Comparison of ENCODE assay signal across 25 mouse cellular contexts in the genomic region with DNA sequence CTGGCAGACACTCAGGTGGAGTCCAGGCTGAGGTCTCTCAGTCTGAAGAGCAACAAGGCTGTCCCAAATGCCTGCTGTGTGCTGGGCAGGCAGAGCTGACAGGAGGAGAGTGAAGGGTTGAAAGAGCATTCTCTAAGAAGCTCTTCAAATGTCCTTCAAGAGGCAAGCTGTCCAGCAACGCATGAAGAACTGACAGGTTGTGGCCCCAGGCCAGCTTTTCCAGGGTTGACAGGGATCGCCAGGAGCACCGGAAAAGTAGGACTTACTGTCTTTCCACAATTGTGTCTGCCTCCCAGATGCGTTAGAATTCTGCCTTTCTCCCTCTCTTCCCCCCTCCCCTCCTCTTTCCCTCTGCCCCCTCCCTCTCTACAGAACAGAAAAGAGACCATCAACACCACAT.
"Had no signal": no experiment of that assay in that cellular context is flagged by ENCODE, and none has a peak within 500 bp of the region (broad histone marks: within the 10 kb centered on the region; RNA-seq: fewer than 3 reads in every experiment).

No protein-coding gene starts in this region.

- H3K9ac ChIP-seq: heart, embryonic 13.5 days; heart, embryonic 15.5 days; hindbrain, embryonic 12.5 days; hindbrain, embryonic 14.5 days; kidney, embryonic 15.5 days; limb, embryonic 13.5 days; limb, embryonic 15.5 days; liver, embryonic 12.5 days; liver, embryonic 14.5 days had no signal

- H3K4me1 ChIP-seq: heart, embryonic 10.5 days; heart, embryonic 13.5 days; heart, embryonic 15.5 days; kidney, embryonic 15.5 days; limb, embryonic 13.5 days; limb, embryonic 15.5 days; liver, embryonic 12.5 days had no signal

- H3K27ac ChIP-seq: heart, embryonic 10.5 days; heart, embryonic 13.5 days; heart, embryonic 15.5 days; hindbrain, embryonic 12.5 days; hindbrain, embryonic 14.5 days; kidney, embryonic 15.5 days; kidney, postnatal 0 days; limb, embryonic 13.5 days; limb, embryonic 15.5 days; liver, embryonic 12.5 days; liver, embryonic 14.5 days had no signal

- H3K27me3 ChIP-seq: heart, embryonic 13.5 days; heart, embryonic 15.5 days; hindbrain, embryonic 12.5 days; kidney, embryonic 15.5 days; liver, embryonic 12.5 days had no signal

- H3K36me3 ChIP-seq: heart, embryonic 10.5 days; heart, embryonic 13.5 days; heart, embryonic 15.5 days; hindbrain, embryonic 12.5 days; kidney, embryonic 15.5 days; limb, embryonic 13.5 days; limb, embryonic 15.5 days; liver, embryonic 12.5 days had no signal

- H3K4me3 ChIP-seq: heart, embryonic 10.5 days; heart, embryonic 13.5 days; heart, embryonic 15.5 days; hindbrain, embryonic 12.5 days; kidney, embryonic 15.5 days; limb, embryonic 13.5 days; limb, embryonic 15.5 days; liver, embryonic 12.5 days had no signal

- ATAC-seq: hindbrain, embryonic 16.5 days; intestine, embryonic 16.5 days; liver, embryonic 12.5 days had no signal

- H3K9me3 ChIP-seq: heart, embryonic 10.5 days; heart, embryonic 15.5 days; hindbrain, embryonic 12.5 days; kidney, embryonic 15.5 days; limb, embryonic 13.5 days; limb, embryonic 15.5 days had no signal

- DNase-seq: gastrocnemius, postnatal 14 days; gastrocnemius, postnatal 36 days; heart, adult 18-20 months; heart, postnatal 14 days; heart, postnatal 36 days; kidney, adult 11 months; kidney, adult 2 months; kidney, adult 9 months; kidney, postnatal 14 days; kidney, postnatal 36 days; layer of hippocampus, adult 9-11 months; layer of hippocampus, postnatal 36 days had no signal

- H3K4me2 ChIP-seq: heart, embryonic 13.5 days; heart, embryonic 15.5 days; hindbrain, embryonic 12.5 days; hindbrain, embryonic 14.5 days; kidney, embryonic 15.5 days; limb, embryonic 13.5 days; limb, embryonic 15.5 days; liver, embryonic 12.5 days had no signal
